Mouse (Mus musculus) left cerebral cortex, postnatal 14 days (tissue): ENCODE measurements at regions not wholly inside any gene's neighbourhood (a gene's known extent, or its start where the extent isn't known, plus 50 kb on each side); places are given as distances from the start of the nearest gene placed in this dataset.
"Not testable (repeated sequence)": the region's sequence is repeated elsewhere in the genome, so short reads cannot be mapped to it uniquely, and the experiment has no call there.

Experiments used
- DNase-seq, 2 experiments: peaks; one replicate each; pipeline ENCODE4 v3.0.0; 2021 to 2022; ENCODE audit warnings: low spot score in 2 of 2, mixed read lengths in 1 of 2
- intact Hi-C: fragments of 180-260 bp; cut with DNase I; formaldehyde crosslinking; loops from one replicate; pipeline ENCODE4 v1.15.1; 2025

GRCm38 (mm10) chr16:15128996-15129395, 188.3 kb upstream of the Gm21897 start:
- no peak for DNase-seq
- intact Hi-C loops: no loop called here

DNA sequence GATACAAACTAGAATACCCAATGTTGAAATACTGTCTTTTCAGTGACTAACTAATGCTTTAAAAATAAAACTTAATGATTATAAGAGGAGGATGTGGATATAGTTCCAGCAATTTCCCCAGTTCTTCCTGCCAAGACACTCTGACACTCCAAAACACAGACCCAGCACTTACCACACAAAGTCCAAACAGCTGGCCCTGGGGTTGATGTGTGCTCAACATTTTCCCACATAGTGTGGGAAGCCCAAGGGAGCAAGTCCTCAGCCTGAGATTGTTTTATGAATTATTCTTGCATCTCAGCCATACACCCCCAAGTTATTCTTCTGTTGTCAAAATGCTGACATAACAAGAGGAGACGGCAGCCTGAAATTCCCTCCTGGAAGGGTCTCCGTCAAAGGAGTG, 187.5 kb upstream of the Gm21897 start:
- DNase-seq: no peak
- intact Hi-C loops: no loop called here

DNA sequence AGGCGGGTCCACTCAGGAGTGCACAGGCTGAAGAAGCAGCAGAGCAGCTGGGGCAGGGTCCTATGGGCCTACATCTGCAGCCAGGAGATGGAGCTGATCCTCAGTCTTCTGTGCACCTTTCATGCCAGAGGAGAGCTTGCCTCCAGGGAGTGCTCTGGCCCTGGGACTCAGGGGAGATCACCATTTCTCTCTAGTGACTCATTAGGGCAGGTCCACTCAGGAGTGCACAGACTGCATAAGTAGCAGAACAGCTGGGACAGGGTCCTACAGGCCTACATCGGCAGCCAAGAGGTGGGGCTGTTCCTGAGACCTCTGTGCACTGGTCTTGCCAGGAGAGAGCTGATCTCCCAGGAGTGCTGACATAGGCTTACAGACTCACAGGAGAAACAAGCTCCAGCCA, 159.4 kb upstream of the Gm21897 start:
- no peak for DNase-seq
- intact Hi-C loops: no loop called here

GRCm38 (mm10) chr16:15175516-15175915, 141.7 kb upstream of the Gm21897 start:
- no peak for DNase-seq
- intact Hi-C loops: no loop called here

- intact Hi-C loops: no loop called here
- no peak for DNase-seq
Observed at GRCm38 (mm10) chr16:15185714-15186113, 131.5 kb upstream of the Gm21897 start.

DNA sequence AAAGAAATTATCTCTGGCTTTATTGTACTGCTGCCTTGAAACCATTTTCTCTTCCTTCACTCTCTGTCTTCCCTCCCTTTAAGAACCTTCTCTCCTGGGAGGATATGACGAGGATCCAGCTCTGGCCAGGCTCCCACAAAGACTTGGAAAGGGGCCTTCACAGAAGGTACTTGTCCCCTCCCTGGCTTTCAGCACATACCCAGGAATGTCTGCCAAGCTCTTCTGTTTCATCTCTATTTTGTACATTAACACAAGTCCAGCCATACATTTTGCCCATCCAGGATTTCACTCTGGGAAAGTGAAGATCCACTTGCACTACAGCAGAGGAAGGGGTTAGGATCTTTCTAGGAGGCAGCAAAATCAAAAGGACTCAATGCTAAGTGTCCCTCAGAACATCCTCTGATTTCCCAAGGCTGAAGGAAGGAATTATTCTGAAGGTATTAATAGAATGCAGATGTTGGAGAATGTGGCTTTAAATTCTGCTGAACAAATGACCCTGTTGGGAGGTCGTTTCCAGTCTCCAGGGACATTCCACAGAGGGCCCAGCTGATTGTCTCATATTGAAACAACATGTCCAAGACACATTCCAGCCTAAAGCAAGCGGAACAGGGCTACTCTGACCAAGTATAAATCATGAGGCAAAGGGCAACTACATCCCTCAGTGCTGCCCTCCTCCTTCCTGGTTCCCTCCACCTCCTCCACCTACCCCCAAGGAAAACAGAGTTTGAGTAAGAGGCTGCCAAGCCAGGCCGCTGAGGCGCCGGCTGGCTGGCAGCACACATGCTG, 122.1 kb upstream of the Gm21897 start:
- DNase-seq: no peak
- intact Hi-C loops: no loop called here

DNA sequence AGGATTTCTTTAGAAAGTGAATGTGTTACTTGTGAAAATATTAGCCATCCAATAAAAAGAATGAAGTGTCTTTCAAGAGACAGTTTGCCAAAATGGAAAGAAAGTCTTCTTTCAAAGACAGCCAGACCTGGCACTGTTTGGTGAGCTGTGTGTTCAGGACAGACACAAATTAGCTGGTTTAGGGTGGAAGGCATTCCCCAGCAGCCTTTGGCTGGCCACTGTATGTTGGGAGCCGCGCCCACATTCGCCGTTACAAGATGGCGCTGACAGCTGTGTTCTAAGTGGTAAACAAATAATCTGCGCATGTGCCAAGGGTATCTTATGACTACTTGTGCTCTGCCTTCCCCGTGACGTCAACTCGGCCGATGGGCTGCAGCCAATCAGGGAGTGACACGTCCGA, 121.3 kb upstream of the Gm21897 start:
- DNase-seq, intact Hi-C loops: not testable (repeated sequence)

DNA sequence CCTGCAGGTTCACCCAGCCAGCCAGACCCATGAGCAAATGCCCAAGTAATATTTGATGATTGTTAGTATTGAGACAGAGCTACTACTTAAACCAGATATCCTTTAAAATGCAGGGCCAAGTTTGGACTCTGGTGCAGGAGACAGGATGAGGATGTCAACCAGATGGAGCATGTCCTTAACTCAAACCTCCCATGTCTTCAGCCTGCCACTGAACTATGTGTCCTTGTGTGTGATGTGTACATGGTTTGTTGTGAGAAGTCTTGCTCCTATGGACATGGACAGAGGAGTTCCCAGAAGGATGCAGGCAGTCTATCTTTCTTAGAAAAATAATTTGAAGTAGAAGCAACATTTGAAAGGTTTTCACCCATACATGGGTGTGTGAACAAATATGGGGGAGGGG, 120.4 kb upstream of the Gm21897 start:
- no peak for DNase-seq
- intact Hi-C loops: no loop called here

- intact Hi-C loops: no loop called here
- DNase-seq: no peak
Observed at GRCm38 (mm10) chr16:15215921-15216320, 101.3 kb upstream of the Gm21897 start.

DNA sequence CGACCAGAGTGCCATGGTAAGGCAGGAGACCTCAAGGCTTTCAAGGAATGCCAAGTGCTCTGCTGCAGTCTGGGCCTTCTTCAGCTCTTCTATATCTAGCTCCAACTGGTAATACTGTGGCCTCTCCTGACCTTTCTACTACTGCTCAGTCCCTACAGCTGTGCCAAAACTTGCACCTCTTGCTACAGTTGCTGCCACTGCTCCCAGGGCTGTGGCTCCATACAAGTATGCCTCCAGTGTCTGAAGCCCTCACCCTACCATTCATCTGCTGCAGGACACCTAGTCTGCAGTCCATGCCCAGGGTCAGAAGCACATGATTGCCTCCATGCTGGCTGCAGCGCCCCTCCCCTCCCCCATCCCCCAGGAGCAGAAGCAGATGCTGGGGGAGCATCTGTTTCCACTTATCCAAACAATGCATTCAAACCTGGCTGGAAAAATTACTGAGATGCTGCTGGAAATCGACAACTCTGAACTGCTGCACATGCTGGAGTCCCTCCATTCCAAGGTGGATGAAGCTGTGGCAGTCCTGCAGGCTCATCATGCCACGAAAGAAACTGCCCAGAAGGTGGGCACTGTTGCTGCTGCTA, 96.2 kb upstream of the Gm21897 start:
- DNase-seq: no peak
- intact Hi-C loops: no loop called here

DNA sequence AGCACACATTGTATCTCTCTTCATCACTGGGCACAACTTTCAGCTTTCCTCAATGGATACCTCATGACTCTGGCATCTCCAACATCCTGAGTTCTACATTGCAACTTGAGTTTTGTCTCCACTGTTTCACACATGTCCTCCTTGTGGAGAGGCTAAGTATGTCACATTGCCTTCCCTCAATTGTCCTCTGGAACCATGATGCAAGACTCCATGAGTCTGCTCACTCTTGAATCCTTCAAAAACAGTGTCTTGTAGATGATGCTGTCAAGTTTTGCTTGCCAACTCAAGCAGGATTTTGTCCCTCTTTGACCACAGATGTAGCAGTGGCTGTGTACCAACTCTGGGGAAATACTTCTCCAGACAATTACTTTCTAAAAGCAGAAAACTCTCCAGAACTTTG, 79.4 kb upstream of the Gm21897 start:
- intact Hi-C loops: no loop called here
- no peak for DNase-seq

GRCm38 (mm10) chr16:15238449-15238848, 78.8 kb upstream of the Gm21897 start:
- intact Hi-C loops: no loop called here
- no peak for DNase-seq

DNA sequence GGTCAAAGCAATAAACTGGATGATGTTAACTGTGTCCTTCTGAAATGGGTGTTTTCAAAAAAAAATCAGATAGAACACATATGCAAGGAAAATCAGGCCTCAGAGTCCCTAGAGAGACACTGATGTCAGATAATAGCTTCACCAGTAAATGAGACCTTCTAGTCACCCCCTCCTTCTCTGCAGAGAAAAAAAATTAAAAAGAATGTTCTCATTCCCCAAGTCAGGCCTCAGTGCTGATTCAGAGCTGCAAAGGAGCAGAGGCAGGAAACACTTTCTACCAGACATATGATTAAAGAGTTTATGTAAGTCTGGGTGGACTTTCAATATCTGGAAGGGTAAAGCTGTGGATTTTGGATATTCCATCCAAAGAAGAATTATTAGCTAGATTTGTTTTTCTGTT, 67.1 kb upstream of the Gm21897 start:
- no peak for DNase-seq
- intact Hi-C loops: no loop called here

GRCm38 (mm10) chr16:15251686-15252085, 65.6 kb upstream of the Gm21897 start:
- intact Hi-C loops: no loop called here
- DNase-seq: no peak

GRCm38 (mm10) chr16:15252666-15253347, 64.5 kb upstream of the Gm21897 start:
- DNase-seq: peak; percentile 9
- intact Hi-C loops: no loop called here

GRCm38 (mm10) chr16:15253348-15253693, 63.9 kb upstream of the Gm21897 start:
- intact Hi-C loops: no loop called here
- no peak for DNase-seq

DNA sequence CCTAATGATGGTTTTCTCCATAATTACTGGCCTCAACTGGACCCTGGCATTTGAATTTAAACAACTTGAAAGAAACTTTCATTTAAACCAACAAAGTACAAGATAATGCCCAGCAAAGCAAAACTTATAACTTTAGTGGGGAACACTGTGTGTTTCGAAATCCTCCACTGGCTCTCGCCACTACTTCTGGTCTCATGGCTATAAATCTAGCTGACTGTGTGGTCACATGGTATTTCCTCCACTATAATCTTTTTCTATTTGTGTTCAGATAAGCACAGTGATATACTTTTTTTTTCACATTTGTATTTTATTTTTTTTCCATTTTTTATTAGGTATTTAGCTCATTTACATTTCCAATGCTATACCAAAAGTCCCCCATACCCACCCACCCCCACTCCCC, 62.6 kb upstream of the Gm21897 start:
- intact Hi-C loops: no loop called here
- DNase-seq: no peak

DNA sequence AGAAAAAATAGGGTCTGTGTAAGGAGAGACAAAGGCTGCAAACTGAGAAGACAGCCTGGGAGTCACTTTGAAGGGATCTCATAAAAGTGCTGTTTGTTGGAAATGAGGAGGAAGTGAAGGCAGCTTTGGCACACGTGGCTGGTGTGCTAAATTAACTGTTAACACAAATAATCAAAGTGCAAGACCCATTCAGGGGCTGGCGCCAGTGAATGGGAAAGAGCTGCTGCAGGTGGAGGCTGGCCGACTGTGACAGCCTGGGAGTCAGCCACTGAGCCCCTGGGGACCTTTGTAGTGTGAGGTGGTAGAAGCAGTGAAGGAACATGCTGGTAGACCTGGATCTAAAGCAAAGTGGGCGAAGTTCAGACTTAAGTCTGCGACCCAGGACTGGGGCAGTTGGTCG, 57.8 kb upstream of the Gm21897 start:
- no peak for DNase-seq
- intact Hi-C loops: no loop called here

DNA sequence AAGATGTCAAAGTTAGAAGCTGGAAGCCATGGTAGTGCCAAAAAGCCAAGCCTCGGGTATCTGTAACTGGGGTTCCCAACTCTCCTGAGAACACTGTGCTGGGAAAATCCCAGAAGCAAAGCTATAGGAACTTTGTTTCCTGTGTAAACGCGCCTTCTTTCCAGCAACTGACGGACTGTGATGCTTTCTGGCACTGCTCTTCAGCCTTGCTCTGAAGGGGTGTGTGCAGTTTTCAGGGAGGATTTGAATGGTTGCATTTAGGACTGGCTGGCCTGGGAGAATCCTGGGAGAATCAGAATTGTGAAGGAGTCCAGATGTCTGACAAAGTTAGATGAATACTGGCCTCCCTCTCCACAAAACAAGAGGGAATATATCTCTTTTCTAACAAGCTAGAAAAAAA, 57.2 kb upstream of the Gm21897 start:
- intact Hi-C loops: no loop called here
- DNase-seq: no peak
